In the genomic region with DNA sequence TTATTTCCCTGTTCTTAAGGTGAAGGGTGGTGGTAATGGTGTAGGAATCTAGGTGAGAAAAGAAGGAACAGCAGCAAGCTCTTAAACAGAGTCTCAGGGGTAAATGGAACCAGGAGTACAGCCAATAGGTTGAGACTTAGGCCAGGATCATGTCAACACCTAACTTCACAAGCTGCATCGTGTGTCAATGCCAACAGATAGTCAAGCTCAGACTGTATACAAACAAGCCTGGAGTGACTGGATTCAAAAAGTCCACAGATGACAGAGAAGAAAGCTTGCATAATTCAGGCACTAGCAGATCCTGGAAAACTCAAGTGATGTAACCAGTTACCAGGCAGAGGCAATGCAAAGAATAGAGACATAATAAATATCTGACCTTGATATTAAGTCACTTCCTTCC, we compare ENCODE assay signal across 17 mouse cellular contexts.
DNase-seq lines count a peak whose midpoint lies in the region; ATAC-seq and TF ChIP-seq lines count a peak whose summit lies in the region.
"Had no signal": no experiment of that assay in that cellular context is flagged by ENCODE, and none has a peak within 500 bp of the region (broad histone marks: within the 10 kb centered on the region; RNA-seq: fewer than 3 reads in every experiment).

No protein-coding gene starts in this region.

- H3K36me3 ChIP-seq in heart, embryonic 12.5 days, result no peaks in the 10 kb centered on the region
- H3K36me3 ChIP-seq in lung, postnatal 0 days (ENCODE audit: insufficient read depth, low read length), result no peaks in the 10 kb centered on the region
- H3K36me3 ChIP-seq: embryonic facial prominence, embryonic 10.5 days; forebrain, embryonic 12.5 days; G1E; limb, embryonic 13.5 days had no signal

- DNase-seq in adrenal gland, postnatal 10 days, result peak; percentile 37
- no peak for DNase-seq in adrenal gland, postnatal 25 days
- peak; percentile 77 to 85 for DNase-seq in heart, adult 18-20 months
- peak; percentile 68 for DNase-seq in lung, postnatal 0 days (ENCODE audit: low spot score)
- no peak for DNase-seq in lung, postnatal 25 days (ENCODE audit: low spot score)
- peak; percentile 31 to 55 for DNase-seq in heart, postnatal 36 days
- DNase-seq: cerebellum, adult 8-10 months; kidney, adult 11 months; layer of hippocampus, postnatal 36 days had no signal

- no peak overlapping the region for H3K4me2 ChIP-seq in heart, embryonic 12.5 days
- H3K4me2 ChIP-seq in lung, postnatal 0 days (replicated peaks; ENCODE audit: low read depth, low read length), result no peak overlapping the region
- H3K4me2 ChIP-seq: forebrain, embryonic 12.5 days; limb, embryonic 13.5 days had no signal

- no peak overlapping the region for H3K9ac ChIP-seq in heart, embryonic 12.5 days
- no peak overlapping the region for H3K9ac ChIP-seq in lung, postnatal 0 days (replicated peaks; ENCODE audit: low read depth)
- H3K9ac ChIP-seq: forebrain, embryonic 12.5 days; limb, embryonic 13.5 days had no signal

- TF ChIP-seq EP300 in lung, postnatal 0 days (IDR thresholded peaks at IDR 0.05), result peak; percentile 67

- no peaks in the 10 kb centered on the region for H3K27me3 ChIP-seq in heart, embryonic 12.5 days (replicated peaks)
- no peaks in the 10 kb centered on the region for H3K27me3 ChIP-seq in lung, postnatal 0 days (replicated peaks; ENCODE audit: insufficient read depth, low read length)
- H3K27me3 ChIP-seq: forebrain, embryonic 12.5 days; limb, embryonic 13.5 days had no signal

- no peak for TF ChIP-seq CTCF in lung, postnatal 0 days (IDR thresholded peaks at IDR 0.05)

- 44% methylated on average over 1 of the region's 1 CpGs for WGBS in heart, embryonic 12.5 days
- WGBS in lung, postnatal 0 days, result 41% methylated on average over 1 of the region's 1 CpGs

- H3K9me3 ChIP-seq in heart, embryonic 12.5 days (replicated peaks), result no peaks in the 10 kb centered on the region
- H3K9me3 ChIP-seq in lung, postnatal 0 days (ENCODE audit: low read length), result no peaks in the 10 kb centered on the region
- H3K9me3 ChIP-seq: embryonic facial prominence, embryonic 10.5 days; forebrain, embryonic 12.5 days; G1E; limb, embryonic 13.5 days had no signal

- H3K27ac ChIP-seq in heart, embryonic 12.5 days (ENCODE audit: poor library complexity, severe bottlenecking), result no peak overlapping the region
- no peak overlapping the region for H3K27ac ChIP-seq in lung, postnatal 0 days (ENCODE audit: low read length)
- H3K27ac ChIP-seq: embryonic facial prominence, embryonic 10.5 days; forebrain, embryonic 12.5 days; kidney, postnatal 0 days; limb, embryonic 13.5 days; stomach, postnatal 0 days had no signal

- H3K4me1 ChIP-seq in heart, embryonic 12.5 days (replicated peaks), result no peaks in the 10 kb centered on the region
- no peaks in the 10 kb centered on the region for H3K4me1 ChIP-seq in lung, postnatal 0 days (ENCODE audit: insufficient read depth, low read depth, low read length)
- H3K4me1 ChIP-seq: embryonic facial prominence, embryonic 10.5 days; forebrain, embryonic 12.5 days; limb, embryonic 13.5 days had no signal

- H3K4me3 ChIP-seq in heart, embryonic 12.5 days, result no peak overlapping the region
- no peak overlapping the region for H3K4me3 ChIP-seq in lung, postnatal 0 days (ENCODE audit: low read depth, low read length)
- H3K4me3 ChIP-seq: embryonic facial prominence, embryonic 10.5 days; forebrain, embryonic 12.5 days; limb, embryonic 13.5 days had no signal

- no peak for ATAC-seq in heart, embryonic 12.5 days (ENCODE audit: insufficient number of reproducible peaks, low FRiP score)
- peak; percentile 65 for ATAC-seq in lung, postnatal 0 days
- no peak for ATAC-seq in monocyte, adult 5-6 weeks (replicated peaks; ENCODE audit: insufficient number of reproducible peaks, low FRiP score, low TSS enrichment, poor library complexity, severe bottlenecking)

- intact Hi-C loops in heart, postnatal 36 days (cut with DNase I), result loop anchor here (1.0 to 5.0 kb wide), 3 partner anchors 16 to 88 kb away; no protein-coding TSS in a partner anchor

Comparison
In these comparisons a context has a peak if more than half of its experiments do, and no peak if none do; other contexts are left out.
1. DNase-seq: peak in adrenal gland, postnatal 10 days (single experiment), heart, adult 18-20 months (2 of 2), lung, postnatal 0 days (single experiment) and heart, postnatal 36 days (2 of 2); none in adrenal gland, postnatal 25 days (single experiment) and lung, postnatal 25 days (single experiment).